Mouse (Mus musculus): ENCODE results near the gene Adgrf1. TPM values are rescaled to one million over a fixed set of nuclear protein-coding genes. Genes with fewer than 3 reads are reported as not detected.

Adgrf1 gene
- total RNA-seq, 2 experiments from 2014 or later: not detected

DNA sequence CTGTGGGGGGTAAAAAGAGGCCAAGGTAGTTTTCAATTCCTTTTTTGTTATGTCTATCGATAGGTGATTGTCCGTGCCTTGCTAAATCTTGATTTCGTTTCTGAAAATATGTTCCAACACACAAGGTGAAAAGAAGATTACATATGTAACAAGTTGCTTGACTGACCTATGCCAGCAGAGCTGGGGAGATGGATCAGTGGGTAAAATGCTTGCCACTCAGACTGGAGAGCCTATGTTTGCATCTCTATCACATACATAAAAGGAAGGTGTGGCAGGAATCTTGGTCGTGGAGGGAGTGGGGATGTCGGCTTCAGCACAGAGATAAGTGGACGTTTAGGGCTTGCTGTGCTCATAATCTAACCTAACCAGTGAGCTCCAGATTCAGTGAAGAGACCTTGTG lies 93.8 kb downstream of the Adgrf1 start:
- DNase-seq: no peak

GRCm38 (mm10) chr17:43365297-43365696 lies 95.2 kb downstream of the Adgrf1 start:
- no peak for DNase-seq

- DNase-seq: no peak
Observed at GRCm38 (mm10) chr17:43366486-43366885, 96.4 kb downstream of the Adgrf1 start.

GRCm38 (mm10) chr17:43368171-43368576 lies 98.0 kb downstream of the Adgrf1 start:
- DNase-seq: no peak

GRCm38 (mm10) chr17:43372604-43373003 lies 102.5 kb downstream of the Adgrf1 start:
- no peak for DNase-seq

GRCm38 (mm10) chr17:43374020-43374419 lies 103.9 kb downstream of the Adgrf1 start:
- no peak for DNase-seq

Other genes with a start within 250 kb of the Adgrf1 start
- 10 to 100 TPM; 29.3 to 30.9 TPM for gene Adgrf5, start 90.1 kb downstream of the Adgrf1 start, total RNA-seq (2021)
- gene Mep1a, start 232.5 kb downstream of the Adgrf1 start, total RNA-seq (2021): not detected

Measured in layer of hippocampus, postnatal 36 days (tissue).